Mouse (Mus musculus) heart, postnatal 0 days (tissue): ENCODE results near the gene Mnt. TPM values are rescaled to one million over a fixed set of nuclear protein-coding genes. Genes with fewer than 3 reads are reported as not detected.

ENCODE experiments used
- ATAC-seq: fragments of 200-750 bp; cut with Nextera tagmentation; 2 replicates; pipeline ENCODE4 v1.8.0; 2017; ENCODE audit warnings: low read depth, moderate number of reproducible peaks, moderate library complexity; ENCODE audit not compliant: insufficient read depth
- DNase-seq: peaks from one replicate; pipeline ENCODE4 v3.0.0-alpha.2; 2016; ENCODE audit warnings: low spot score
- H3K27ac ChIP-seq: fragments of 300-500 bp; sonication (generic); 2 replicates; pipeline ENCODE4 v1.5.1; 2014; ENCODE audit warnings: low read depth, mild to moderate bottlenecking
- H3K27me3 ChIP-seq: fragments of 300-500 bp; sonication (generic); 2 replicates; pipeline ENCODE4 v1.6.1; 2014; ENCODE audit warnings: low read length, mixed read lengths; ENCODE audit not compliant: control insufficient read depth, insufficient read depth
- H3K36me3 ChIP-seq: fragments of 300-500 bp; sonication (generic); replicated peaks from 2 replicates; pipeline ENCODE4 v1.6.1; 2014; ENCODE audit warnings: low read length, mixed read lengths; ENCODE audit not compliant: control insufficient read depth, insufficient read depth
- H3K4me1 ChIP-seq: fragments of 300-500 bp; sonication (generic); 2 replicates; pipeline ENCODE4 v1.6.1; 2014; ENCODE audit warnings: antibody characterized with exemption; ENCODE audit not compliant: control insufficient read depth, insufficient read depth
- H3K4me2 ChIP-seq: fragments of 300-500 bp; sonication (generic); 2 replicates; pipeline ENCODE4 v1.6.1; 2014; ENCODE audit warnings: low read depth, mild to moderate bottlenecking, low read length, moderate library complexity
- H3K4me3 ChIP-seq: fragments of 300-500 bp; sonication (generic); 2 replicates; pipeline ENCODE4 v1.5.1; 2014; ENCODE audit warnings: low read depth, low read length
- H3K9ac ChIP-seq: fragments of 300-500 bp; sonication (generic); replicated peaks from 2 replicates; pipeline ENCODE4 v1.6.1; 2014; ENCODE audit warnings: low read depth, low read length, mixed read lengths
- H3K9me3 ChIP-seq: fragments of 300-500 bp; sonication (generic); replicated peaks from 2 replicates; pipeline ENCODE4 v1.6.1; 2016; ENCODE audit warnings: low read length; ENCODE audit not compliant: control insufficient read depth
- CTCF ChIP-seq: IDR thresholded peaks from 2 replicates; pipeline ENCODE4 v1.5.1; 2016; ENCODE audit warnings: antibody characterized with exemption, control low read depth, low read depth
- EP300 ChIP-seq: IDR thresholded peaks from 2 replicates; pipeline ENCODE4 v1.6.1; 2016; ENCODE audit warnings: antibody characterized with exemption, low read depth
- WGBS: fragments of 180-500 bp; shearing (Covaris S2); extraction: QIAGEN DNeasy Blood & Tissue Kit; methylation state at CpG from one replicate; pipeline ENCODE4 v1.1.7; 2014; 5-methylcytosine and 5-hydroxymethylcytosine counted together
- polyA plus RNA-seq: library from polyadenylated mRNA; unstranded; fragments of >200 nt; fragmentation: Nextera tagmentation; extraction: Ambion mirVana; gene quantifications from 2 replicates; pipeline ENCODE4 v1.2.1, GENCODE M21; 2015
- total RNA-seq: library from RNA; depleted of rRNA; stranded (reverse); fragments of >200 nt; gene quantifications from 2 replicates; pipeline ENCODE4 v1.2.3, GENCODE M21; 2014; ENCODE audit warnings: low replicate concordance

The Mnt gene
- total and polyA plus RNA-seq, 2 experiments from 2014 or later: 1.8 to 9.0 TPM

DNA sequence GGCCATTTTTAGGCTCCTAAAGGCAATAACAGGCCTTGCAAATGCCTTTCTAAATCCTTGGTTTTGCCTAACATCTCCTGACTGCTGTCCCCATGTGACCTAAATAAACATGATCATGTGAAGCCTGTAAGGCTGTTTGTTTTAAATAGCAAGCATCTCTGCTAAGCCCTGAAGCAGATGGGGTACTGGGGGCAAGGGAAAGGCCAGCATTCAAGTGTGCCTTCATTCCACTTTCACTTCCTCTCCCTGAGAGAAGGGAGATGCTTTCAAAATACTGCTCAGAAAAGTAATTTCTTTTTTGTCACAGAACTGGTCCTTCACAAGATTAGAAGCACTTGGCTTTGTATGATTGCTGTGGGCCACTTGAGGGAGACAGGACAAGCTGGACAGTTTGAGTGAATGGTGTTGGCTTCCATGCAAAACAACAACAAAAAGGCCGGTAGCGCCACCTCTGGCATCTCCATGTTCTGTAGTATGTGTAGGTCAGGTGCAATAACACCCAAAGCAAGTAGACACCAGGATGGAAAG lies 2.3 kb upstream of the Mnt start:
- WGBS: 45% methylated on average over 2 of the region's 2 CpGs
- H3K27ac ChIP-seq: no peak overlapping the region
- DNase-seq: no peak

DNA sequence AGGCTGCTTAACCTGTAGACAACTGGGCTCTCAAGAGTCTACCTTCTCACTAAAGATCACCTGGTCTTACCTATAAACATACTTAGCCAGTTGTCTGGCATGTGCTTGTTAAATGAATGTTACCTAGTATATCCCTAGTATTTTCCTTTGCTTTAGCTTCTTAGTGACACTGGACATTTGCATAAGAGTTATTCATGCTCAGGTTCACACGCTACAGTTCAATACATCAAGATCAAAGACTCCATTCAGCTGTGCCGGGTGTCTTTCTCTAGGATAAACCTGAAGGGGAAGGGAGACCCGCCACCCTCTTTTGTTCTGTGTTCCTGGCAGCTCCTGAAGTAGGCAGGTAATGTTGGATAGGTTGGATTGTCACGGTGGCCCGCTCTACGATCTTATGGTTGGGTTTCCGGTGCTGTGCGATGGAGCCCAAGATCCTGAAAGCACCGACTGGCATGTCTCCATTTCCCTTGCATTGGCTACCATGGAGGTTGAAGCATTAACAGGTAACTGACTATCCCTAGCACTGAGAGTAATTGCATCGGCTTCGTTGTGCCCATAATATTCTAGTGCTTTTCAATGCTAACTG lies 1.7 kb upstream of the Mnt start:
- Histone ChIP-seq H3K9me3 (no peaks in the 10 kb centered on the region), H3K4me1 (peaks cover 32% of the 10 kb centered on the region), H3K27me3 (no peaks in the 10 kb centered on the region), H3K4me2 (peak overlapping the region; percentile 96), H3K36me3 (no peaks in the 10 kb centered on the region), H3K4me3 (peak overlapping the region; percentile 95), H3K27ac (no peak overlapping the region; the same call in 1 of the 2 replicates), H3K9ac (0 out of 2 replicates have a peak overlapping the region, but pooled peaks have one; percentile 50)
- WGBS: 26% methylated on average over 11 of the region's 11 CpGs
- ATAC-seq: no peak
- no peak for DNase-seq
- TF ChIP-seq EP300 (no peak), CTCF (no peak)

More for the DNA sequence above, 2.3 kb upstream of the Mnt start:
- 0 out of 2 replicates have a peak, but pooled peaks cover 2% of the 10 kb centered on the region for H3K36me3 ChIP-seq
- ATAC-seq: no peak
- H3K9ac ChIP-seq: no peak overlapping the region
- no peak overlapping the region for H3K4me3 ChIP-seq
- TF ChIP-seq CTCF: peak; percentile 6; the same call in 1 of the 2 replicates
- no peak for TF ChIP-seq EP300
- H3K4me1 ChIP-seq: peaks cover 26% of the 10 kb centered on the region
- no peaks in the 10 kb centered on the region for H3K9me3 ChIP-seq
- no peak overlapping the region for H3K4me2 ChIP-seq
- H3K27me3 ChIP-seq: no peaks in the 10 kb centered on the region

DNA sequence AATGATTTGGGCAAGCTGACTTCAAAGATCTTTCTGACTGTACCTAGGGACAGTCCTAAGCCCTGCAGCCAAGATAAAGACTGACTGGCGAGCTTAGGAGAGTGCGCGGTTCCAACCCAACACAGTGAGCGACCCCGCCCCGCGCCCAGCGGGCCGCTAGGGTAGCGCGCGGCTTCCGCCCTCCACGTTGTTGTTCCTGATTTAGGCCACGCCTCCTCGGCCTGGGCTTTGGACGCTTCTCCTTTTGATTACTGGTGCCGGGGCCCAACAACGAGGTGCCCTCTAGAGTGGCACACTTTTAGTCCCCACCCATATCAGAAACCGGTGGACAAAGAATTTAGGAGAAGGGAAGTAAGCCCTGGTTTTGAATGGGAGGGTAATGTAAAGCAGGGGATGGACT lies 908 bp upstream of the Mnt start:
- no peaks in the 10 kb centered on the region for H3K27me3 ChIP-seq
- no peaks in the 10 kb centered on the region for H3K9me3 ChIP-seq
- peak overlapping the region; percentile 96 for H3K4me2 ChIP-seq
- peaks cover 40% of the 10 kb centered on the region for H3K4me1 ChIP-seq
- H3K36me3 ChIP-seq: no peaks in the 10 kb centered on the region
- DNase-seq (no peak), ATAC-seq (peak; percentile 14)
- TF ChIP-seq EP300 (no peak), CTCF (no peak)
- H3K9ac ChIP-seq: peak overlapping the region; percentile 50
- H3K27ac ChIP-seq: peak overlapping the region; percentile 99
- 1% methylated on average over 20 of the region's 20 CpGs for WGBS
- H3K4me3 ChIP-seq: peak overlapping the region; percentile 95

DNA sequence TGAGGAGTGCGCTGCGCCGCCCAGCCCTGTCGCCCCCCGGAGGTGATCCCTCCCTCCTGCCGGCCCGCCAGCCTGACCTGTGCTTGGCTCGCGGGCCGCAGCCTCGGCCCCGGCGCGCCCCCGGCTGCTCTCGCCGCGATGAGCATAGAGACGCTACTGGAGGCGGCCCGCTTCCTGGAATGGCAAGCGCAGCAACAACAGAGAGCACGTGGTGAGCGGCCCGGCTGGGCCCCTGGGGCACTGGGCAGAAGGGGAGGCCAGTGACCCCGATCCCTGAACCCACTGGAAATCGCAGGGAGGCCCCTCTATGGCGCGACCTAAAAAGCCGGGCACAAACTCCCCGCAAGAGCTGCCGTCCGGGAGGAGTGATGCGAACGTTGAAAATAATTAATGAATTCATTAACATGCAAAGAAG lies 478 bp downstream of the Mnt start:
- DNase-seq: no peak
- Histone ChIP-seq H3K27ac (peak overlapping the region; percentile 99), H3K27me3 (no peaks in the 10 kb centered on the region), H3K9ac (peak overlapping the region; percentile 98), H3K9me3 (no peaks in the 10 kb centered on the region), H3K4me3 (peak overlapping the region; percentile 95), H3K4me2 (peak overlapping the region; percentile 96), H3K36me3 (no peaks in the 10 kb centered on the region), H3K4me1 (peaks cover 50% of the 10 kb centered on the region)
- 0% methylated on average over 35 of the region's 35 CpGs for WGBS
- no peak for ATAC-seq
- TF ChIP-seq EP300 (no peak), CTCF (no peak)

DNA sequence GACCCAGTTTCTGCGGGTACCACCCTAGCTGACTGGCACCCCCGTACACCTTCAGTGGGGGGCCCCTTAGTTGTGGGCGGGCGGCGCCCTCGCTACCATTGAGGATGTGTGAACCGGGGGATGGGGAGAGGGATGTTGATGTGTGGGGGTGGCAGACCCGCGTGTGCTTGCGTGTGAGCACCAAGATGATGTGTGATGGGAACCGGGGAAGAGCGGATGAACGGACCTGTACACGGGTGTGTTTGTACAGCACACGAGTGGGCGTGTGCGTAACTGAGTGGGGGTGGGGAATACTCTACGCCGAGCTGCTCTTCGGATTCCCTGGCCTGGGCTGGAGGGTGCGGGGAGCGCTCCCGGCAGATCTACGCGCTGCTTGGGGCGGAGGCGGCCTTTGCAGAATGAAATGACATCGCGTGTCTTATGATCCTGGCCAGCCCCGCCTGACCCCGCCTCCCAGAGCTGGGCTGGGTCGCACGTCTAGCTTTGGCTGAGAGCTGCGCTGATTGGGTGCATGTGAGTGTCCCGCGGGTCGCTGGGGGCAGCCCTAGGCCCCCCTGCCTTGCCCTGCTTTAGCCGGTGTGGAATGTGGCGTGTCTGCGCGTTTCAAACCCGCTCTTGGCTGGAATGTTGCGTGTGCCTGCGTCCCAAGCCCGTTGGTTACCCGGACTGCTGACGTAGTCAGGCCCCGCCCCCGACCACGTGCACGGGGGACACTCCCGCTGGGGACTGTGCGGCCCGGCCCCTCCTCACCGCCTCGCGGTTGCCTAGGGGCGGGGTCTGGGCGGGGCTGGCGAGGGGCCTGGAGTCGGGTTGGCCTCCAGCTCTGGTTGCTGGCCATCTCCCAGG lies 1.1 kb downstream of the Mnt start:
- H3K4me1 ChIP-seq: peaks cover 50% of the 10 kb centered on the region

More for the DNA sequence above, 1.1 kb downstream of the Mnt start:
- H3K9ac ChIP-seq: peak overlapping the region; percentile 98
- H3K4me3 ChIP-seq: peak overlapping the region; percentile 95
- under 1% methylated on average over 61 of the region's 61 CpGs for WGBS
- peak overlapping the region; percentile 96 for H3K4me2 ChIP-seq
- ATAC-seq (peak; percentile 79), DNase-seq (peak; percentile 97)
- H3K27me3 ChIP-seq: no peaks in the 10 kb centered on the region
- TF ChIP-seq EP300 (no peak; the same call in 1 of the 2 replicates), CTCF (no peak)
- no peaks in the 10 kb centered on the region for H3K9me3 ChIP-seq
- H3K27ac ChIP-seq: peak overlapping the region; percentile 99
- no peaks in the 10 kb centered on the region for H3K36me3 ChIP-seq
